Mouse (Mus musculus) limb, embryonic 14.5 days (tissue): ENCODE data around the gene Eif3j1. TPM values are rescaled to one million over a fixed set of nuclear protein-coding genes. Genes with fewer than 3 reads are reported as not detected.
"Not testable (repeated sequence)": the region's sequence is repeated elsewhere in the genome, so short reads cannot be mapped to it uniquely, and the experiment has no call there.

Experiments
- ATAC-seq: fragments of 200-750 bp; cut with Nextera tagmentation; 2 replicates; pipeline ENCODE4 v1.8.0; 2017; ENCODE audit warnings: low read depth, moderate number of reproducible peaks, moderate TSS enrichment; ENCODE audit not compliant: low FRiP score
- DNase-seq: peaks from one replicate; pipeline ENCODE4 v3.0.0-alpha.2; 2015; ENCODE audit warnings: low spot score
- H3K27ac ChIP-seq: fragments of 300-500 bp; sonication (generic); replicated peaks from 2 replicates; pipeline ENCODE4 v1.5.1; 2014; ENCODE audit warnings: low read depth, mild to moderate bottlenecking, low read length, moderate library complexity, mixed read lengths
- H3K27me3 ChIP-seq: fragments of 300-500 bp; sonication (generic); 2 replicates; pipeline ENCODE4 v1.6.1; 2014; ENCODE audit warnings: low read length, mixed read lengths; ENCODE audit not compliant: control insufficient read depth, insufficient read depth
- H3K36me3 ChIP-seq: fragments of 300-500 bp; sonication (generic); 2 replicates; pipeline ENCODE4 v1.6.1; 2014; ENCODE audit warnings: mild to moderate bottlenecking, low read length, moderate library complexity, mixed read lengths; ENCODE audit not compliant: control insufficient read depth, insufficient read depth
- H3K4me1 ChIP-seq: fragments of 300-500 bp; sonication (generic); 2 replicates; pipeline ENCODE4 v1.6.1; 2014; ENCODE audit warnings: antibody characterized with exemption, low read length, mixed read lengths; ENCODE audit not compliant: control insufficient read depth, insufficient read depth
- H3K4me2 ChIP-seq: fragments of 300-500 bp; sonication (generic); replicated peaks from 2 replicates; pipeline ENCODE4 v1.6.1; 2014; ENCODE audit warnings: low read depth, mild to moderate bottlenecking, low read length, moderate library complexity; ENCODE audit not compliant: severe bottlenecking
- H3K4me3 ChIP-seq: fragments of 300-500 bp; sonication (generic); replicated peaks from 2 replicates; pipeline ENCODE4 v1.5.1; 2014; ENCODE audit warnings: low read length
- H3K9ac ChIP-seq: fragments of 300-500 bp; sonication (generic); 2 replicates; pipeline ENCODE4 v1.6.1; 2014; ENCODE audit warnings: mild to moderate bottlenecking, low read depth, low read length, moderate library complexity; ENCODE audit not compliant: severe bottlenecking
- H3K9me3 ChIP-seq: fragments of 300-500 bp; sonication (generic); 2 replicates; pipeline ENCODE4 v1.6.1; 2016; ENCODE audit warnings: low read length; ENCODE audit not compliant: control insufficient read depth
- POLR2A ChIP-seq: fragments of 200-500 bp; IDR thresholded peaks from 2 replicates; pipeline ENCODE4 v1.8.0; 2012; ENCODE audit warnings: inconsistent platforms, mild to moderate bottlenecking, moderate library complexity, borderline replicate concordance; ENCODE audit not compliant: insufficient read depth, insufficient read length; ENCODE audit errors: extremely low read depth
- WGBS: fragments of 180-500 bp; shearing (Covaris S2); extraction: QIAGEN DNeasy Blood & Tissue Kit; methylation state at CpG from one replicate; pipeline ENCODE4 v1.1.7; 2014; 5-methylcytosine and 5-hydroxymethylcytosine counted together
- polyA plus RNA-seq, 2 experiments: library from polyadenylated mRNA; depleted of rRNA in 1 of 2; stranded (reverse) in 1 of 2; unstranded in 1 of 2; fragments of >200 nt; fragmentation: Nextera tagmentation in 1 of 2; extraction: Ambion mirVana in 1 of 2; gene quantifications; 2 replicates each; pipeline versions ENCODE4 v1.2.1 to v1.2.3; 2012 to 2014

Eif3j1 gene
- polyA plus RNA-seq, 2 experiments, result 12.1 to 17.9 TPM

DNA sequence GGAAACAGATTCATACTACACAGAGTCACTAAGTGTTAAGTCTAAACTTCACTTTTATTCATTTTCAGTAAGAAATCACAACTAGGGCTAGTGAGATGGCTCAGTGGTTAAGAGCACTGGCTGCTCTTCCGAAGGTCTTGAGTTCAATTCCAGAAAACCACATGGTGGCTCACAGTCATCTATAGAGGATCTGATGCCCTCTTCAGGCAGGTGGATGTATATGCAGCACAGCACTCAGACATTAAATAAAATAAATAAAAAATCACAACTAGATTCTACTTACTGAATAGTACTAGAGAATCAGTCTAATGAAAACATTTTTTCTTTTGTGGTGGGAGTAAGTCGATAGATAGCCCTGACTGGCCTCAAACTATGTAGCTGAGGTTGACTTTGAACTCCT lies 6.1 kb upstream of the Eif3j1 start:
- Histone ChIP-seq H3K9ac (no peak overlapping the region), H3K4me2 (no peak overlapping the region), H3K9me3 (no peaks in the 10 kb centered on the region), H3K36me3 (no peaks in the 10 kb centered on the region), H3K27ac (no peak overlapping the region), H3K4me3 (no peak overlapping the region), H3K4me1 (no peaks in the 10 kb centered on the region), H3K27me3 (no peaks in the 10 kb centered on the region)
- no peak for DNase-seq
- no peak for ATAC-seq
- no peak for TF ChIP-seq POLR2A
- 83% methylated on average over 2 of the region's 2 CpGs for WGBS

DNA sequence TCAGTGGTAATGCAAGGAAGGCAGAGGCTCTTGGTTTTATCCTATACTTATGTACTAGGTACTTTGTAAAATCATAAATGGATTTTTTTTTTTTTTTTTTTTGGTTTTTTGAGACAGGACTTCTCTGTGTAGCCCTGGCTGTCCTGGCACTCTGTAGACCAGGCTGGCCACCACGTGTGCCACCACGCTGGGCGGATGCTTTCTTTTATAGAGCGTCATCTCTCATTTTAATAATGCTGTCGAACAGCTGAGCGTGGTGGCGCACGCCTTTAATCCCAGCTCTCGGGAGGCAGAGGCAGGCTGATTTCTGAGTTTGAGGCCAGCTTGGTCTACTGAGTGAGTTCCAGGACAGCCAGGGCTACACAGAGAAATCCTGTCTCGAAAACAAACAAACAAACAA lies 1.3 kb upstream of the Eif3j1 start:
- H3K9ac ChIP-seq, H3K9me3 ChIP-seq, DNase-seq, H3K4me3 ChIP-seq, ATAC-seq, H3K4me2 ChIP-seq, H3K27me3 ChIP-seq, H3K27ac ChIP-seq, H3K4me1 ChIP-seq, H3K36me3 ChIP-seq: not testable (repeated sequence)
- WGBS, result 88% methylated on average over 10 of the region's 10 CpGs

- WGBS, result 1% methylated on average over 48 of the region's 71 CpGs
- peak; percentile 53 for ATAC-seq
- Histone ChIP-seq H3K27me3 (no peaks in the 10 kb centered on the region), H3K36me3 (peaks cover 17% of the 10 kb centered on the region), H3K9me3 (no peaks in the 10 kb centered on the region), H3K27ac (peak overlapping the region; percentile 81), H3K4me1 (peaks cover 7% of the 10 kb centered on the region; the same call in 1 of the 2 replicates), H3K4me3 (peak overlapping the region; percentile 81), H3K4me2 (peak overlapping the region; percentile 65), H3K9ac (peak overlapping the region; percentile 90)
- TF ChIP-seq POLR2A, result no peak
- no peak for DNase-seq
Measured at GRCm38 (mm10) chr2:122028756-122029700, 682 bp downstream of the Eif3j1 start.

- WGBS, result 87% methylated on average over 6 of the region's 6 CpGs
- no peak for ATAC-seq
- no peaks in the 10 kb centered on the region for H3K9me3 ChIP-seq
Measured at GRCm38 (mm10) chr2:122031970-122032369, 3.6 kb downstream of the Eif3j1 start.

DNA sequence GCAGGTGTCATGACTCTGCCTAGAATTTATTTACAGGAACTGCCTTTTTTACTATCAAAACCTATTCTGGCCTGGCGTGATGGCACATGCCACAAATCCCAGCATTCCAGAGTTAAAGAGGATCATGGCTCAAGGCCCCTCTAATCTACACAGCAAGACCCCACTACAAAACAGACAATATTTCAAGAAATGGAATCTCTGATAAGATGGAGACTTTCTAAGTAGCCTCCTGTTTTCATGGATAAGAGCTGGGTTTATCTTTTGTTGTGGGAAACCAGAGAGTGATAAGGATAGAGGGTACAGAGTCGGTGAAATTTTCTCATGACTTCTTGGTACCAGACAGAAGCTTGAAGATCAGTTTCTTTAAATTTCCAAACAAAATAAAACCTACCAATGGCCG lies 7.7 kb downstream of the Eif3j1 start:
- Histone ChIP-seq H3K4me3 (no peak overlapping the region), H3K4me2 (no peak overlapping the region), H3K36me3 (peaks cover 32% of the 10 kb centered on the region), H3K9ac (no peak overlapping the region), H3K4me1 (no peaks in the 10 kb centered on the region), H3K27ac (no peak overlapping the region), H3K27me3 (no peaks in the 10 kb centered on the region), H3K9me3 (no peaks in the 10 kb centered on the region)
- 93% methylated on average over 3 of the region's 3 CpGs for WGBS
- no peak for TF ChIP-seq POLR2A
- DNase-seq (no peak), ATAC-seq (no peak)

More at GRCm38 (mm10) chr2:122031970-122032369, 3.6 kb downstream of the Eif3j1 start:
- TF ChIP-seq POLR2A, result no peak
- no peaks in the 10 kb centered on the region for H3K27me3 ChIP-seq
- H3K27ac ChIP-seq, result no peak overlapping the region
- no peak overlapping the region for H3K4me2 ChIP-seq
- DNase-seq, result no peak
- peaks cover 26% of the 10 kb centered on the region for H3K36me3 ChIP-seq
- no peak overlapping the region for H3K9ac ChIP-seq
- H3K4me1 ChIP-seq, result peaks cover 7% of the 10 kb centered on the region; the same call in 1 of the 2 replicates
- H3K4me3 ChIP-seq, result no peak overlapping the region
